26 mouse cellular contexts compared by ENCODE assay signal in the genomic region with DNA sequence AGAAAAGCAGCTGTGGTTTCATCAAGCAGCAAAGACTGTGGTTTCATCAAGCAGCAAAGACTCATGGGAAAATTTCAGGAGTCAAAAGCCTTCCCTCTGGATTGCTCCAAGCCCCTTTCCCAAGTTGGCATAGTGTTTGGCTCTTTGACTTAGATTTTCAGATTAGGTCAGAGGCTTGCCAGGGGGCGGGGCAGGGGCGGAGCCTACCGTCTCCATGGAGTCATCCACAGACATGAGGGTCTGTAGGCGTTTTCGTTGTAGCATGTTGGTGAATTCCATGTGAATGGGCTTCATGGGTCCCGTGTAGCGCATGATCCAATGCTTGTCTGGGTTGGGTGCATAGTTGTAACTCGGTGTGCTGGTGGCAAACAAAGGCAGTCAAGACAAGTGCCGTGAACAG.
DNase-seq lines count a peak whose midpoint lies in the region; ATAC-seq and TF ChIP-seq lines count a peak whose summit lies in the region.
"Had no signal": no experiment of that assay in that cellular context is flagged by ENCODE, and none has a peak within 500 bp of the region (broad histone marks: within the 10 kb centered on the region; RNA-seq: fewer than 3 reads in every experiment).

No protein-coding gene starts in this region.

- H3K9ac ChIP-seq in liver, adult 2 months (ENCODE audit: low read depth, low read length) = no peak overlapping the region
- H3K9ac ChIP-seq in liver, embryonic 12.5 days = no peak overlapping the region
- H3K9ac ChIP-seq: forebrain, embryonic 13.5 days; heart, embryonic 13.5 days; hindbrain, embryonic 14.5 days had no signal

- H3K4me3 ChIP-seq in liver, adult 2 months (ENCODE audit: insufficient read depth, low read depth, low read length) = no peak overlapping the region
- H3K4me3 ChIP-seq in liver, embryonic 12.5 days = no peak overlapping the region
- no peak overlapping the region for H3K4me3 ChIP-seq in brown adipose tissue, adult 24 weeks (ENCODE audit: insufficient read depth, low read depth, low read length)
- H3K4me3 ChIP-seq: forebrain, embryonic 10.5 days; forebrain, embryonic 13.5 days; gastrocnemius, adult 2 months; heart, embryonic 10.5 days; heart, embryonic 13.5 days had no signal

- no peaks in the 10 kb centered on the region for H3K36me3 ChIP-seq in liver, adult 2 months (ENCODE audit: control insufficient read depth, insufficient read depth, low read length)
- H3K36me3 ChIP-seq in liver, embryonic 12.5 days = no peaks in the 10 kb centered on the region

- no peak for TF ChIP-seq CTCF in liver, adult 2 months (IDR thresholded peaks at IDR 0.05; ENCODE audit: low read depth, low read length)

- ATAC-seq in liver, embryonic 12.5 days = no peak
- ATAC-seq: CD4-positive, CD25-positive, alpha-beta regulatory T cell, adult 4 months; forebrain, embryonic 13.5 days; forebrain, embryonic 16.5 days; hindbrain, postnatal 0 days; inflammation-experienced regulatory T-cells, adult 6 months; intestine, embryonic 16.5 days had no signal

- H3K4me2 ChIP-seq in liver, embryonic 12.5 days = no peak overlapping the region
- H3K4me2 ChIP-seq: forebrain, embryonic 13.5 days; heart, embryonic 13.5 days; hindbrain, embryonic 14.5 days had no signal

- 91% methylated on average over 9 of the region's 9 CpGs for WGBS in liver, adult 2 months
- 66% methylated on average over 9 of the region's 9 CpGs for WGBS in liver, embryonic 12.5 days (ENCODE audit: insufficient replicate concordance)

- no peaks in the 10 kb centered on the region for H3K27me3 ChIP-seq in liver, adult 2 months (ENCODE audit: control insufficient read depth, insufficient read depth, low read length)
- no peaks in the 10 kb centered on the region for H3K27me3 ChIP-seq in liver, embryonic 12.5 days (replicated peaks)
- H3K27me3 ChIP-seq: forebrain, embryonic 13.5 days; heart, embryonic 13.5 days had no signal

- no peaks in the 10 kb centered on the region for H3K79me2 ChIP-seq in liver, adult 2 months (ENCODE audit: control insufficient read depth, insufficient read depth, low read length)

- DNase-seq in adrenal gland, postnatal 25 days = peak; percentile 42
- DNase-seq in adrenal gland, postnatal 4 days (ENCODE audit: low spot score in 2 of 2) = no peak
- DNase-seq in liver, adult 2 months (ENCODE audit: extremely low read depth, low read depth, low spot score) = peak; percentile 59
- peak; percentile 74 for DNase-seq in adipocyte (ENCODE audit: low spot score)
- DNase-seq: cerebellum, adult 11 months; cerebellum, adult 2 months; cerebellum, adult 9-11 months; cerebellum, postnatal 25 days; gastrocnemius, adult 2 months; gastrocnemius, postnatal 14 days; heart, adult 18-20 months; heart, postnatal 14 days; heart, postnatal 4 days; kidney, adult 18-20 months had no signal

- no peak for TF ChIP-seq POLR2A in liver, adult 2 months (IDR thresholded peaks at IDR 0.05; ENCODE audit: extremely low read depth, insufficient read depth, low read length)

- H3K9me3 ChIP-seq in liver, embryonic 12.5 days (replicated peaks) = no peaks in the 10 kb centered on the region
- H3K9me3 ChIP-seq: forebrain, embryonic 10.5 days; forebrain, embryonic 13.5 days; heart, embryonic 10.5 days; heart, embryonic 13.5 days had no signal

- no peak overlapping the region for H3K27ac ChIP-seq in liver, adult 2 months (replicated peaks; ENCODE audit: insufficient read depth, low read depth, low read length)
- H3K27ac ChIP-seq in liver, embryonic 12.5 days = no peak overlapping the region
- H3K27ac ChIP-seq in brown adipose tissue, adult 24 weeks (replicated peaks; ENCODE audit: low read depth, low read length) = peak overlapping the region; percentile 88
- H3K27ac ChIP-seq: forebrain, embryonic 10.5 days; forebrain, embryonic 13.5 days; gastrocnemius, adult 2 months; heart, embryonic 10.5 days; heart, embryonic 13.5 days; hindbrain, embryonic 14.5 days; hindbrain, postnatal 0 days had no signal

- H3K4me1 ChIP-seq in liver, adult 2 months (ENCODE audit: control insufficient read depth, insufficient read depth, low read length) = peaks cover 19% of the 10 kb centered on the region
- 0 out of 2 replicates have a peak, but pooled peaks cover 7% of the 10 kb centered on the region for H3K4me1 ChIP-seq in liver, embryonic 12.5 days
- peaks cover 8% of the 10 kb centered on the region for H3K4me1 ChIP-seq in brown adipose tissue, adult 24 weeks (ENCODE audit: control insufficient read depth, insufficient read depth, insufficient read length, low read length)

Comparison
In these comparisons a context has a peak if more than half of its experiments do, and no peak if none do; other contexts are left out.
1. DNase-seq: peak in adrenal gland, postnatal 25 days (single experiment), liver, adult 2 months (single experiment) and adipocyte (single experiment); none in adrenal gland, postnatal 4 days (0 of 2).